29 mouse cellular contexts compared by ENCODE assay signal in the genomic region with DNA sequence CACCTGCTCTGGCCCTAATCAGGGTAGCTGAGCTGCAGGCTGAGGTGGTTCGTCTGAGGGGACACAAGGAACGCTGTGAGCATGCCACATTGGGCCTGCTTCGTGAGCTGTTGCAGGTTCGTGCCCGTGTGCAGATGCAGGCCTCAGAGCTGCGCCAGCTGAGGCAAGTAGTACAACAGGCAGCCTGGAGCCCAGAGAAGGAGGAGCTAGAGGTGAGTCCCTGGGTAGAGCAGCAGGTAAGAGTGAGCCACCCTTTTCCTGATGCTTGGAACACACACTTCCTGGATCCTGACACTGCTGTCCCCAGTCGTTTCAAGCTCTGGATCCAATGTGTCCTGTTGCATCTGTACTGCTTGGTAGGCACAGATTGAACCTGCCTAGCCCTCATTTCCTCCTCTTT. TPM values are rescaled to one million over a fixed set of nuclear protein-coding genes. Genes with fewer than 3 reads are reported as not detected.
"Had no signal": no experiment of that assay in that cellular context is flagged by ENCODE, and none has a peak within 500 bp of the region (broad histone marks: within the 10 kb centered on the region; RNA-seq: fewer than 3 reads in every experiment).

No protein-coding gene starts in this region.

- H3K4me1 ChIP-seq: liver, embryonic 13.5 days; midbrain, embryonic 10.5 days; midbrain, embryonic 13.5 days had no signal

- DNase-seq: kidney, adult 18-20 months; kidney, adult 9 months; kidney, postnatal 25 days; layer of hippocampus, adult 9-11 months; liver, embryonic 13.5 days; lung, adult 2 months; lung, postnatal 14 days; lung, postnatal 4 days; thymus, adult 18-20 months; thymus, postnatal 36 days had no signal

- H3K27me3 ChIP-seq: midbrain, embryonic 13.5 days had no signal

- H3K4me3 ChIP-seq: layer of hippocampus, adult 2 months; liver, embryonic 13.5 days; midbrain, embryonic 10.5 days; midbrain, embryonic 13.5 days had no signal

- ATAC-seq: inflammation-experienced regulatory T-cells, adult 6 months; intestine, embryonic 16.5 days; midbrain, embryonic 13.5 days had no signal

- H3K9ac ChIP-seq: midbrain, embryonic 13.5 days had no signal

- H3K4me2 ChIP-seq: liver, embryonic 13.5 days; midbrain, embryonic 13.5 days had no signal

- H3K27ac ChIP-seq: layer of hippocampus, adult 2 months; liver, embryonic 13.5 days; midbrain, embryonic 10.5 days; midbrain, embryonic 13.5 days had no signal

- H3K9me3 ChIP-seq: liver, embryonic 13.5 days; midbrain, embryonic 10.5 days; midbrain, embryonic 13.5 days had no signal

RNA-seq across cellular contexts. Expression of gene Ccdc154, which starts 1.1 kb away (rescaled TPM):
- total RNA-seq: layer of hippocampus, postnatal 25 days; left cerebral cortex, adult 18-20 months; liver, adult 2 months; megakaryocyte progenitor cell, adult 5-6 weeks; midbrain, postnatal 0 days had no signal
- polyA plus RNA-seq: inflammation-experienced regulatory T-cells, adult 6 months; kidney, embryonic 16.5 days; large intestine, adult 2 months; limb, embryonic 11.5 days; liver, embryonic 13.5 days; lung, adult 2 months; midbrain, embryonic 10.5 days; midbrain, embryonic 13.5 days; midbrain, postnatal 0 days; neural tube, embryonic 14.5 days; small intestine, adult 2 months; spleen, adult 2 months had no signal

RNA-seq across cellular contexts. Expression of gene Gm38655, which starts 11.9 kb away (rescaled TPM):
- total RNA-seq: layer of hippocampus, adult 2 months; layer of hippocampus, postnatal 25 days; left cerebral cortex, adult 18-20 months; left cerebral cortex, postnatal 25 days; liver, adult 2 months; megakaryocyte progenitor cell, adult 5-6 weeks; midbrain, postnatal 0 days had no signal
- polyA plus RNA-seq: inflammation-experienced regulatory T-cells, adult 6 months; kidney, embryonic 16.5 days; large intestine, adult 2 months; limb, embryonic 11.5 days; liver, adult 2 months; liver, embryonic 13.5 days; liver, embryonic 16.5 days; midbrain, embryonic 10.5 days; midbrain, embryonic 13.5 days; midbrain, postnatal 0 days; neural tube, embryonic 14.5 days; spleen, adult 2 months; urinary bladder, adult 2 months had no signal
